16 mouse cellular contexts compared by ENCODE assay signal in genomic region chr10:40368516-40368915, GRCm38 (mm10).
"Had no signal": no experiment of that assay in that cellular context is flagged by ENCODE, and none has a peak within 500 bp of the region (broad histone marks: within the 10 kb centered on the region; RNA-seq: fewer than 3 reads in every experiment).

No protein-coding gene starts in this region.

- H3K9me3 ChIP-seq: kidney, embryonic 15.5 days; liver, embryonic 13.5 days; lung, embryonic 15.5 days; midbrain, embryonic 10.5 days; neural tube, embryonic 15.5 days had no signal

- H3K27ac ChIP-seq: kidney, embryonic 15.5 days; left cerebral cortex, adult 2 months; liver, embryonic 13.5 days; lung, embryonic 15.5 days; midbrain, embryonic 10.5 days; neural tube, embryonic 15.5 days had no signal

- H3K36me3 ChIP-seq: kidney, embryonic 15.5 days; liver, embryonic 13.5 days; lung, embryonic 15.5 days; midbrain, embryonic 10.5 days; neural tube, embryonic 15.5 days had no signal

- ATAC-seq: liver, postnatal 0 days had no signal

- H3K4me2 ChIP-seq: kidney, embryonic 15.5 days; liver, embryonic 13.5 days; lung, embryonic 15.5 days; neural tube, embryonic 15.5 days had no signal

- DNase-seq: kidney, adult 2 months; kidney, postnatal 14 days; liver; liver, embryonic 13.5 days; liver, postnatal 0 days; midbrain, embryonic 14.5 days; right cerebral cortex, postnatal 4 days; spleen, adult 18-20 months; thymus, adult 18-20 months; thymus, postnatal 14 days had no signal

- H3K9ac ChIP-seq: kidney, embryonic 15.5 days; liver, embryonic 13.5 days; liver, postnatal 0 days; lung, embryonic 15.5 days; neural tube, embryonic 15.5 days had no signal

- H3K4me3 ChIP-seq: kidney, embryonic 15.5 days; left cerebral cortex, adult 2 months; liver, embryonic 13.5 days; lung, embryonic 15.5 days; midbrain, embryonic 10.5 days; myocyte; neural tube, embryonic 15.5 days had no signal

- H3K27me3 ChIP-seq: kidney, embryonic 15.5 days; liver, embryonic 13.5 days; lung, embryonic 15.5 days; neural tube, embryonic 15.5 days had no signal

- H3K4me1 ChIP-seq: liver, embryonic 13.5 days had no signal
